Mouse (Mus musculus): ENCODE data around the gene Grip1.

DNA sequence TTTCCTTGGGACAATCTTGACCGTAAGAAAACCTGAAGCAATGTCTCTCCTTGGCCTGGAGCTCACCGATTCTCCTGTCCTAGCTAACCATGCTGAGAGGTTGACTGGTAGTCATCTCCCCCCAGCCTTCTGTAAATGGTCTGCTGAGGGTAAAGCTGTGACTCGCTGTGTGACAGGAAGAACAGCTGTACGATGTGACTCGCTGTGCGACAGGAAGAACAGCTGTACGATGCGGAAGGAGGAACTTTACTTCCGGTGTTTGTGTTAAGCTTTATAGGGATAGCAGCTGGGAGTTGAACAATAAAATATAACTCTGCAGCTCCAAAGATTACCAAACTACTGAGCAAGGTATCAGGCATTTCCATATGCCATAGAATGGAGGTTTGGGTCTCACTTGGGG, 119.5 kb downstream of the Grip1 start:
- no peak for TF ChIP-seq CTCF (IDR thresholded peaks at IDR 0.05; ENCODE audit: extremely low read depth, insufficient read length, insufficient replicate concordance, low read depth, low read length)
- no peak for TF ChIP-seq POLR2A (IDR thresholded peaks at IDR 0.05; ENCODE audit: low read depth, low read length)
